Mouse (Mus musculus) neutrophil, adult 5-6 weeks (primary cell): ENCODE data around the gene Ddx59. TPM values are rescaled to one million over a fixed set of nuclear protein-coding genes. Genes with fewer than 3 reads are reported as not detected.

Source experiments
- ATAC-seq: fragments of 151-379, 151-347 bp; 2 replicates; pipeline ENCODE4 v1.8.0; 2017; ENCODE audit warnings: mild to moderate bottlenecking, moderate TSS enrichment; ENCODE audit not compliant: insufficient number of reproducible peaks, poor library complexity, low FRiP score, severe bottlenecking; ENCODE audit errors: extremely low read depth
- total RNA-seq: library from RNA; stranded (forward); fragments of 200-1000 nt; gene quantifications from 2 replicates; pipeline ENCODE4 v1.2.3, GENCODE M21; 2017

Ddx59 gene
- total RNA-seq = 14.2 and 14.7 TPM in 2 replicates

DNA sequence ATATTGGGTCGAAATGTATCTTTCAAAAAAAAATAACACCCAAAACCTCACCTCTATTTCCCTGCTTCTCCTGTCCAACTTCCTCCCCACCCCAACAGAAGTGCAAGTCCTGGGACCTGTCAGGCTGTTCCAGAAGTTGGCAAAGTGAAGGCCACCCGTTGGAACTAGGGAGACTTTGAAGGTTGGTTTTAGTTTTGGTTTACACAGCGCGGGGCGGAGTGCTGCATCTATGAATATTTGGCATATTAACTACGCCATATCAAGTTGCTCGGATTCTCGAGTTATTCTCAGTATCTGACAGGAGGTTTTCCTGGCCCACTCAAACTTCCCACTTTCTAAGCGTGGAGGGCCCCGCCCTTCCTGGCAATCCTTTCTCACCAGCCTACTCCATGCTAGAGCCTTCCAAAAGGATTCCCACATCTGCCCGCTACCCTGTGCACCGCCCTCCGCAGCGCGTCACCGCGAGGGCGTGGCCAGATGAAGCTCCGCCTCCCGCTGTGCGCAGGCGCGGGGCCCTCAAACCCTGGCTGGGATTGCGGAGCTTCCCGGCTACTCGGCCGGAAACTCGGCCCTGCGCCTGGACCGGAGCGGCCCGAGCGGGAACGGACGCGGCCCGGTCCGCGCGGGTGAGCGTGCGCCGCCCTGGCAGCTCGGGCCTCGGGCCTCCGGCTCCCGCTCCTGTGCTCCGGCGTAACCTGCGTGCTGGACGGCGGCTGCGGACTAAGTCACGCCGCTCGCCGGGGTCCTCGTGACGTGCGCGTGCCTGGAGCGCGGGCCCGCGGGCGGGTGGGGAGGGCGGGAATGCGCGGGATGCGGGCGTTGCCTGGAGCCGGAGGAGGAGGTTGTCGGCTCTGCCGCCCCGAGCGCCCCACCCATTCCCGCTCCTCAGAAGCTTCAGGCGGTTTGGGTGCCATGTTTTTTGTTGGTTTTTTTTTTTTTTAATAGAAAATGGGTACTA lies at the start of gene Ddx59:
Ddx59 (plus strand) TSS at position 474 of the 958 bp plus-strand sequence.
- ATAC-seq = peak; percentile 86

DNA sequence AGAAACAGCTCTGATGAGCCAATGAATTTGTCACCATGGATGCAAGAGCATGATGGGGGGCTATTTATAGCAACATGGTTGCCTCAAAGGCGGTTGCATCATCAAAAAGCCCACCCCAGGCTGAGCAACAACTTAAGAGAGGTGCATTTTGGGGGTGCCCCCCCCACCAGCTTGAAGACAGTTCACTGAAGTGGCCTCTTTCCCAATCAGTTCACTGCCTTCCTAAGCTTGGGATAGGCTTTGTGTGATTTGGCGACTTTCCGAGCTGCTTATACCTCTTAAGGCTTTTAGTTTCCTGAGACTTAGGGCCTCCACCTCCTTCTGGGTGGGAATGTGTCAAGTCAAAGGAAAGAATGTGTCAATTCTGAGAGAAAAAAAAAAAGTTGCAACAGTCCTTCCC lies 49.1 kb upstream of the Ddx59 start:
- no peak for ATAC-seq

DNA sequence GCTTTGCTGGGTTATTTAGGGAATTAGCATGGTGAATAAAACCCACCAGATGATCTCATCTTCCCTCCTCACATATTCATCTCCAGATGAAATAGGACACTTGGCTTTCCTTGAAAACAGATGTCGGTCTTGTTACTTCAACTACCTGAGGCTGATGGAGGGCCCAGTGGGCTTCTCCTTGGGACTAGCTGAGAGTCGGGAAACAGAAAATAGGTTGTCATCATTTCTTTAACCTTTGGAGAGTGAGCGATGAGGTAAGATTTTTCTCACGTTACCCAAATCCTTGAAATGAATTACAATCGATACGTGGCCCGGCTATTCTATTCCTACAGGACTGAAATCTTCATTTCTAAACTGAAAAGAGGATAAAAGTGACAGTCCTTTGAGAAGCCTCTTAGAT lies 35.8 kb upstream of the Ddx59 start:
- ATAC-seq = no peak

DNA sequence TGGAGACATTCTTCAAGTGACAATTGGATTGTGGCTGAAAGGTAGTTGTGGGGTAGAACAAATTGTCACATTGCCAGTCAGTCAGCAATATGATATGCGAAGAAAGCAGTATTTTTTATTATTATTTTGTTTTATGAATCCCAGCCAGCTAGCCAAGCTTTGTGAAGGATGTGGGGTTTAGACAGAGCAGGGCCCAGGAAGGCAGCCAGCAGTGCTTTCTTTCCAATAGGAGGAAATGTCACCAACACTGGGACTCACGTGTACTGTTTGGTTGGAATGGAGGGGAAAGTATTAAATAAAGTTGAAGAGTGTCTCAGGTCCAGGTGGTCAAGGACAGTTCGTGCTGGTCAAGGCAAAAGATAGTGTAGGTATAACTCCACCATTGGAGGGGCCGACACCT lies 34.9 kb upstream of the Ddx59 start:
- no peak for ATAC-seq

DNA sequence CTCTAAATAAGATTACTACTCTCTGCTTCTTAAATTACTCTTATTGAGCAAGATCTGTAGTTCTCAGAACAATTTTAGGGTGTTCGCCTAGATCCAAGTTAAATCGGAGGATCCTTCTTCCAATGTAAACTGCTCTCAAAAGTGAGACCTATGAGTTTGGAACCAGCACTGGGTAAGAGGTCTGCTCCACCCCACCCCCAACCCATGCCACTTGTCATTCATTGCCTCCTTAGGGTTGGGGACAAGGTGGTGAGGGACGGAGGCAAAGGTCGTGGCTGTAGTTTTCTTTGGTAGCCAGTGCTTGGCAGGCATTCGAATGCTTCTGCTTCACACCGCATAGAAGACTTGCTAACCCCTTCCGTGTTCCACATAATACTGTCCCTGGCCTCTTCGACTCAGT lies 34.5 kb upstream of the Ddx59 start:
- no peak for ATAC-seq

DNA sequence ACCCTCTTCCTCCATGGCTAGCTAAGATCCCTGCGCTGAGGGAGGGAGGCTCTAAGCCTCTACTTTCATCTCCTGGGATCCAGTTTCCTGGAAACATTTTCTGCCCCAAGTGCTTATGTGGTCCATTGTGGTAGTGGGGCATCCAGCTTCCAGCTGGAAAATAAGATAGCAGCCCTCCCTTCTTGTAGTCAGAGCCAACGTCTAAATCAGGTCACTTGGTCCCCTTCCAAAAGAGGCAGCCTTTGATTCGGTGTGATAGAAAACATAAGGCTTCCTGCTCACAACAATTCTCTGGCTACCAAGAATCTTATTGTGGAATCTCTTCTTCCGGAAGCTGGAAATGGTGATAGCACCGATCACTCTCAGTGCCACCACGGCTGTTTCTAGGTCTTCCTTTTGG lies 33.9 kb upstream of the Ddx59 start:
- no peak for ATAC-seq

DNA sequence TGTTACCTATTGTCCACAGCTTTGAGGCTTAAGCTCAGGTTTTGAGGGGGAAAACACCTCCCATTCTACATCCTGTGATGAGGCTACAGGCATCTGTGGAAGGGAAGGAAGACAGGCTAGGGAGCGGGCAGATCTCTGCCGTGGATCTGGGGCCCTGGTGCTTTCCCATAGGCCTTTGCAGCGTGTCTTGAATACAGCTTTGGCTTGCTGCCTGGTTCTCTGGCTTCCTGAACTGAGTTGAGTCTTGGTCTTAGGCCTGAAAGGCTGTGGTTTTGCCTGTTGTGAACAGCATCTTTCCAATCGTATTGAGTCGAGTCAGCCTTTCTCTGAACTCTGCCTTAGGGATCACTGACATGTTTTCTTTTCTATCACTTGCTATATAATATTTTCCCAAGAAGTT lies 33.5 kb upstream of the Ddx59 start:
- no peak for ATAC-seq

DNA sequence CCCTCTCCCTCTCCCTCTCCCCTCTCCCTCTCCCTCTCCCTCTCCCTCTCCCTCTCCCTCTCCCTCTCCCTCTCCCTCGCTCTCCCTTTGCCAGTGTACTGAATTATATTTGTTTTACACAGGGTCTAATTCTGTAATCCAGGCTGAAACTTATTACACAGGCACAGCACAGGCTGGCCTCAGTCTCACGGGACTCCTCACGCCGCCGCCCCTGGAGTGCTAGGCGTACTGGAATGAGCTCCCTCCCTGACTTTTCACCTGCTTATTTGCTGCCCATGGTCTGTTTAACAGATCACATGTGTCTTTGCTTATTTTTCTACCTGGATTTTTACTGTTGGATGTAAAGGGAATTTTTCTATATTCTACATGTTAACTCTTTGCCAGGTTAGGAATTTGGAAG lies 28.2 kb upstream of the Ddx59 start:
- no peak for ATAC-seq

DNA sequence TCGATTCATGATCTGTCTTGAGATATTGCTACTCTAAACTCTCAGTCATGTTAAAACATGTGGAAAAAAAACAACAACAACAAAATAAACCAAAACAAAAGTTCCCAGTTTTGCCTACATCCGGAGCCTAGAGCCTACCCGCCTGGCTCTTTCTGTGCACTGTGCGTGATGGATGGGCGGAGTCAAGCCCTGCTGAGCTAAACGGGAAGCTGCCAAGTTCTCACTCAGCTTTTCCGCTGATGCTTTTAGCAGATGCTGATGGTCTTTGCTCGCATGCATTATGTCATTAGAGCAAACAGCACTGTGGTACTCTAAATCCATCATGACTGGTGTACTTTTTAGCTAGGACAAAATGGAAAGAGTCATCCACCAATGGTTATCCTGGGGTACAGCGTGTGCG lies 20.6 kb upstream of the Ddx59 start:
- ATAC-seq = no peak

DNA sequence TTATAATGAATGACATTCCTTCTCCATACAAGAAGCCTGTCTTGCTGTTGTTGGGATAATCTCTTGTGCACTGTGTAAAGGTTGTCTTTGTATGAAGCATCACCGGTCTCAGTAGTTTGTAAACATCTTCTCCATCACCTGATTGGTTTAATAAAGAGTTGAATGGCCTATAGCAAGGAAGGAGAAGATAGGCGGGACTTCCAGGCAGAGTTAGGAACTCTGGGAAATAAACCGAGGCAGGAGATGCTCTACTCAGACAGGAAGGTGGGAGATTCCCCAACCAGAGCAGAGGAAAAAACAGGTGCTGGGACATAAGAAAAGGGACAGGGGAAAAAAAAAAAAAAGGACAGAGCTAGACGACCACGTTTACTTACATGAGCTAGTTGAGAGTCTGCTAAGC lies 20.0 kb upstream of the Ddx59 start:
- no peak for ATAC-seq

DNA sequence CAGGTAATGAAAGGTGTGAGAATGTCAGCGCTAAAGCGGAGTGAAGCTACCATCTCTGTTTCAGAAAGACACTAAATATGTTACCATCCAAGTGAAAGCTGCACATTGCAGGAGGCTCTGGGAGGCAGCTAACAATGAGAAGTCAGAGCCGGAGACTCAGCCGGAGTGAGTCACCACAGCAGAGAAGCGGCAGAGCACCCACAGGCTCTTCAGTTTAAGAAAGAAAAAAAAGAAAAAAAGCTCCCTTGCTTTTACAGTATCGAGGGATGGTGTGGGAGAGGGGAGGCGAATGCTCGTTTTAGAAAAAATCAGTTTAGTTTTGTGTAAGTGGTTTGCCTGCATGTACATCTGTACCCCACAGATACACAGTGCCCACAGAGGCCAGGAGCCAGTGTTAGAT lies 13.8 kb upstream of the Ddx59 start:
- no peak for ATAC-seq

DNA sequence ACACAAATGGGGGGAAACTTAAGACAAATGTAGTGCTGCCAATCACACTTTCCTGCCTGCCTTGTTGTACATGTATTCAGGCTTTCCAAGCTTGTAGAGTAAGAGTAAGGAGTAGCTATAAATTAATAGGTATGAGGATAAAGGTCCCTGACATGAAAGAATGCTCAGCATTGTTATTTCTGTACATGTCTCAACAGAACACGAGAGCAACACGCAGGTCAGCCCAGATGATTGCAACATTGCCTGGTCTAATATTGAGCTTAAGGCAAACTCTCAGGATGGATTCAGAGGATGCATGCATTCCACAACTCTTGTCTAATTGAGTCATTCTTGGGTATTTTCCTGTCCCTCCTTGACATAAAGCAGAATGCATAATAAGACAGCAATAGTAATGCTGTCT lies 5.4 kb upstream of the Ddx59 start:
- ATAC-seq = no peak

DNA sequence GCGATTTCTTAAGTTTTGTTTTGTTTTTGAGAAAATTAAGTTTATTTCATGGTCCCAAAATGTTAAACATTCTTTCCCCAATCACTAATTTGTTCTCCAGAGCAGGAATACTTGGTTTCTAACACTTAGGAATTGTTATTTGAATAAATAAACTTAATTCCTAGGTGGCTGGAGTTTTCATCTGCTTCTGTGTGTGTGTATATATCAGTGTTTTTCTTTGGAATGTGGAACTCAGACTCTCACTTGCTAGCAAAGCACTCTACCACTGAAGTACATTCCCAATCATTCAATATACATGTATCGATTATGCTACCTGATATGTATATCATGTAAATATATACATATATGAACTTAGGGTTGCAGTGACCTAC lies 670 bp downstream of the Ddx59 start:
- no peak for ATAC-seq

DNA sequence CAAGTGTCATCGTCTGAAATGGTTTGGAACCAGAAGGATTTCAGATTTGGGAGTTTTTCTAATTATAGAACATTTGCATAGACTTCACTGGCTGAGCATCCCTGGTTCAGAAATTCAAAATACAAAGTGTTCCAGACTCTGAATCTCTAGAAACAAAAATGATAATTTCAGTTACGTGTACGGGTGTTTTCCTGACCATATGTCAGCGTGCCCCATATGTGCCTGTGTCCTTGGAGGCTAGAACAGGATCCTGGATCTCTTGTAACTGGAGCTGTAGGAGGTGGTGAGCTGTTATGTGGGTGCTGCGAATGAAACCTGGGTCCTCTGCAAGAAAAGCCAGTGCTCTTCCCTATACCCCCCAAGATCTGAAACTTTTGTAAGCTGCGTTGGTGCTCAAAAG lies 3.3 kb downstream of the Ddx59 start:
- ATAC-seq = no peak

DNA sequence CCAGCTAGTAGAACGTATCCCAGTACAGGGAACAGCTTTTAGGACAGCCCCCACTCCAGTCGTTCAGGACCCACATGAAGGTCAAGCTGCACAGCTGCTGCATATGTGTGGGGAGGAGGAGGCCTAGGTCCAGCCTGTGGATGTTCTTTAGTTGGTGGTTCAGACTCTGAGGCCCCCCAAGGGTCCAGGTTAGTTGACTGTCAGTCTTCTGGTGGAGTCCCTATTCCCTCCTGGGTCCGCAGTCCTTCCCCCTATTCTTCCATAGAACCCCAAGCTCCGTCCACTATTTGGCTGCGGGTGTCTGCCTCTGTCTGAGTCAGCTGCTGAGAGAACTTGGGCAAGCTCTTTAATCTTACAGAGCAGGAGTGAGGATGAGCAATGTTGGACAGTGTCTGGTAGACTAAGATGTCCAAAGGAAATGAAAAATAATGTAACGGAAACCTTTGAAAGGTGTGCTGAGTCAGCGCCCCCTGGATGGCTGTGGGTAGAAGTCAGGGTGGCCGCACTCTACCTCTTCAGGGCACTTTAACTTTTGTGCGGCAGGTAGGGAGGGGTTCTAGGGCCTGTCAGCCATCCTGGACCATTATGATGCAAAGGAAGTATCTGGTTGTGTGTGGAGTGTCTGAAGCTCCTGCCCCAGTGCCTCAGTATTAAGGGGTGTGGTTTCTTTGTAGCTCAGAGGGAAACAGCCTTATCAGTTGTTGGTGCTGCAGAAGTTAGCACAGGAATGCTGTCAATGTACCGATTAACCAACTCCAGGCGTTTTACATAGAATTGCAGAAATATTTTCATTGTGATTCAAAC lies 12.3 kb downstream of the Ddx59 start:
- no peak for ATAC-seq

DNA sequence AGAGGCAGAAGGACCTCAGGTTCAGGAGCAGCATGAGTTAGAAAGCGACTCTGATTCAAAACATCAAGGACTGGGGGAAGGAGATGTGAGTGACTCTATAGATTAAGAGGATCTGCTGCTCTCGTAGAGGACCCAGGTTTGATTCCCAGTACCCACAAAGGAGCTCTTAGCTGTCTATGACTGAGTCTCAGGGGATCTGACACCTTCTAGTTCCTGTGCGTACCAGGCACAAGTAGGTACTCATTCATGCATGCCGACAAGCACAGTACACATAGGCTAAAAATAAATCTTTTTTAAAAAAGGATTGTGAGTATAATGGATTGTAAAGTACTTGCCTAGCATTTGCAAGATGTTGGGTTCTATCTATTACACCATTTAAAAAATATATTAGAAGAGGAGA lies 13.9 kb downstream of the Ddx59 start:
- peak; percentile 38; the same call in 1 of the 2 replicates for ATAC-seq

DNA sequence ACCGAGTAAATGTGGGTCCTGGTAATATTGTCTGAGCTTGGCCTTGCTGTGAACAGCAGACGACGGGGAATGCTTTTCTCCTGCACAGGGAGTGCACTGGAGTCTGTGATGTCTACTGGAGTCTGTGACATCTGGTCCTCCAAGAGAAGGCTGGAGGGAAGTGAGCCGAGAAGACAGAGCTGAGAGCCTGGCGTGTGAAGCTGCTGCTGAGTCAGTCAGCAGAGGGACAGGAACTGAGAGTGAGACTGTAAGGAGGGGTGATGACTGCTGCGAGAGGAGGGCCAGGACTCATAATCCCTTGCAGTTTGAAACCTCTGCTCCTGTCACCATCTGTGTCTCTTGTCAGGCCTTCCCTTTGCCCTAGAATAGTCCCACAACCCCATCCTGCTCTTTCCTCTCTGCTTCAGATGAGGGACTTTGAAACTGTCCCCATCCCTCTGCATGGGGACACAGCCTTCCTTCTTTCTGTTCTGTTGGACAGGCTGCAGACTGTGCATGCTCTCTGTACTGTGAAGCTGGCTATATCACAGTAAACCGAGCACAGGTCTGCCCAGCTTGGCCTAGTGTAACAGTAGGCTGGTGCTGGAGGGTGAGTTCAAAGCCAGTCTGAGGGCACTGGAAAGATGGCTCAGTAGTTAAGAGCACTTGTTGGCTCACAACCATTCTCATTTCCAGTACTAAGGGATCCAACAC lies 15.2 kb downstream of the Ddx59 start:
- peak; percentile 53; the same call in 1 of the 2 replicates for ATAC-seq

DNA sequence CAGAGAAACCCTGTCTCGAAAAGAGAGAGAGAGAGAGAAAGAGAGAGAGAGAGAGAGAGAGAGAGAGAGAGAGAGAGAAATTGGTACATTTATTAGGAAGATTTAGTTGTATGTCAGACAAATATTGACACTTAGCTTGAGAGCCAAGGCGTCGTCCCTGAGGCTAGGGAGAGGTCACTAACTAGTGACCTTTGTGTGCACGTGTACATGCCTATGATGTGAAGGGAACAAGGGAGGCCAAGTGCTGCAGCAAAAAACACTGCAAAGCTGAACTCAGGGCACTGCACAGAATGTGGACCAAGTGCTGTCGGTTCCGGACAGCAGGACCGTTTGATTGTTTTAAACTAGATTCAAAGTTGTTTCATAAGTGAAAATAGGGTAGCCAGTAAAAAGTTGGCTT lies 25.7 kb downstream of the Ddx59 start:
- no peak for ATAC-seq

DNA sequence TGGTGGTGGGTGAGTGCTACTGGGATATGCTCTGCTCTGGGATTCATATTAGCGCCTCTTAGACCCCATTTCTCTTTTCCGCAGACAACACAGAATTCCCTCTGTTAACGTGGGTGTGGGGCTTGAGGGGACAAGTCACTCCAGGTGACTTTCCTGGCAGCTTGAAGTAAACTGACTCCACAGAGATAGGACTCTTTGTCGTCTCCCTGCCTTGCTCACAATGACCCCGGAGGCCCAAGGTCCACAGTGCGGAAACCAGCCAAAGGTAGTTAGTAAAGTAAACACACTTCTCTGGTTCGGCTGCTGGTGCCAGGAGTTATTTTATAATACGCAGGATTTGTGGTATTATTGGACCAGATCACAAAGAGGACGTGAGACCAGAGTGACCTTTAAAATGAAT lies 27.7 kb downstream of the Ddx59 start:
- ATAC-seq = no peak
